Mouse (Mus musculus) embryo, embryonic 10.5 days (tissue): ENCODE measurements around the gene Pelo.

Experiments used
- DNase-seq: peaks from one replicate; pipeline ENCODE4 v3.0.0-alpha.2; 2015; ENCODE audit warnings: low spot score

Pelo gene

GRCm38 (mm10) chr13:115090069-115090976, at the start of gene Pelo:
Pelo (minus strand) TSS chr13:115090186.
- peak; percentile 92 for DNase-seq

- DNase-seq, result no peak
Measured at GRCm38 (mm10) chr13:115138513-115138912, 48.5 kb upstream of the Pelo start.

GRCm38 (mm10) chr13:115136761-115137160, 46.8 kb upstream of the Pelo start:
- no peak for DNase-seq

GRCm38 (mm10) chr13:115132435-115132834, 42.4 kb upstream of the Pelo start:
- DNase-seq, result peak; percentile 36

GRCm38 (mm10) chr13:115131381-115131780, 41.4 kb upstream of the Pelo start:
- DNase-seq, result no peak

GRCm38 (mm10) chr13:115130035-115130434, 40.0 kb upstream of the Pelo start:
- DNase-seq, result no peak

GRCm38 (mm10) chr13:115127826-115128225, 37.8 kb upstream of the Pelo start:
- no peak for DNase-seq

- no peak for DNase-seq
Measured at GRCm38 (mm10) chr13:115126534-115126933, 36.5 kb upstream of the Pelo start.

GRCm38 (mm10) chr13:115125130-115125529, 35.1 kb upstream of the Pelo start:
- no peak for DNase-seq

GRCm38 (mm10) chr13:115124521-115124920, 34.5 kb upstream of the Pelo start:
- no peak for DNase-seq

GRCm38 (mm10) chr13:115118756-115119155, 28.8 kb upstream of the Pelo start:
- no peak for DNase-seq

GRCm38 (mm10) chr13:115118195-115118594, 28.2 kb upstream of the Pelo start:
- no peak for DNase-seq

- DNase-seq, result no peak
Measured at GRCm38 (mm10) chr13:115116930-115117621, 27.1 kb upstream of the Pelo start.

GRCm38 (mm10) chr13:115109628-115110027, 19.6 kb upstream of the Pelo start:
- DNase-seq, result no peak

GRCm38 (mm10) chr13:115107436-115107835, 17.4 kb upstream of the Pelo start:
- no peak for DNase-seq

- no peak for DNase-seq
Measured at GRCm38 (mm10) chr13:115106183-115106582, 16.2 kb upstream of the Pelo start.

- DNase-seq, result no peak
Measured at GRCm38 (mm10) chr13:115102754-115103153, 12.8 kb upstream of the Pelo start.

GRCm38 (mm10) chr13:115101355-115102191, 11.6 kb upstream of the Pelo start, which contains the start of the genes Gm49395 and Itga1:
Gm49395 (minus strand) TSS chr13:115101921.
Itga1 (minus strand) TSS chr13:115101964.
- peak; percentile 80 for DNase-seq

- peak; percentile 19 for DNase-seq
Measured at GRCm38 (mm10) chr13:115100381-115101177, 10.6 kb upstream of the Pelo start.

- no peak for DNase-seq
Measured at GRCm38 (mm10) chr13:115099381-115099780, 9.4 kb upstream of the Pelo start.

- no peak for DNase-seq
Measured at GRCm38 (mm10) chr13:115098227-115098626, 8.2 kb upstream of the Pelo start.
